Mouse (Mus musculus): ENCODE data around the gene Nrm.

Nrm gene

GRCm38 (mm10) chr17:35861198-35861857 lies at the start of gene Nrm:
Gene Nrm (plus strand): TSS chr17:35861318.
- peak; percentile 92 for DNase-seq (ENCODE audit: low spot score)

GRCm38 (mm10) chr17:35812307-35812706 lies 48.8 kb upstream of the Nrm start:
- no peak for DNase-seq (ENCODE audit: low spot score)

GRCm38 (mm10) chr17:35812736-35813135 lies 48.4 kb upstream of the Nrm start:
- DNase-seq (ENCODE audit: low spot score): no peak

- DNase-seq (ENCODE audit: low spot score): peak; percentile 89
Measured at GRCm38 (mm10) chr17:35813245-35813647, 47.9 kb upstream of the Nrm start.

- DNase-seq (ENCODE audit: low spot score): no peak
Measured at GRCm38 (mm10) chr17:35813653-35814052, 47.5 kb upstream of the Nrm start.

- DNase-seq (ENCODE audit: low spot score): no peak
Measured at GRCm38 (mm10) chr17:35814678-35815077, 46.4 kb upstream of the Nrm start.

GRCm38 (mm10) chr17:35815836-35816235 lies 45.3 kb upstream of the Nrm start:
- DNase-seq (ENCODE audit: low spot score): no peak

GRCm38 (mm10) chr17:35816686-35817085 lies 44.4 kb upstream of the Nrm start:
- DNase-seq (ENCODE audit: low spot score): no peak

- no peak for DNase-seq (ENCODE audit: low spot score)
Measured at GRCm38 (mm10) chr17:35817226-35817625, 43.9 kb upstream of the Nrm start.

GRCm38 (mm10) chr17:35820111-35820510 lies 41.0 kb upstream of the Nrm start:
- DNase-seq (ENCODE audit: low spot score): no peak

- peak; percentile 89 for DNase-seq (ENCODE audit: low spot score)
Measured at GRCm38 (mm10) chr17:35821439-35822430, 39.4 kb upstream of the Nrm start, which contains the start of gene Ier3. Gene Ier3 (plus strand): TSS chr17:35821684.

GRCm38 (mm10) chr17:35822564-35822963 lies 38.6 kb upstream of the Nrm start:
- no peak for DNase-seq (ENCODE audit: low spot score)

GRCm38 (mm10) chr17:35822964-35823937 lies 37.9 kb upstream of the Nrm start, which contains the start of gene Flot1:
Gene Flot1 (plus strand): TSS chr17:35823230.
- peak; percentile 93 for DNase-seq (ENCODE audit: low spot score)

GRCm38 (mm10) chr17:35824402-35824801 lies 36.7 kb upstream of the Nrm start:
- DNase-seq (ENCODE audit: low spot score): no peak

- no peak for DNase-seq (ENCODE audit: low spot score)
Measured at GRCm38 (mm10) chr17:35825109-35825850, 35.8 kb upstream of the Nrm start.

GRCm38 (mm10) chr17:35829737-35830136 lies 31.4 kb upstream of the Nrm start:
- DNase-seq (ENCODE audit: low spot score): peak; percentile 93

- no peak for DNase-seq (ENCODE audit: low spot score)
Measured at GRCm38 (mm10) chr17:35832400-35833238, 28.5 kb upstream of the Nrm start.

- no peak for DNase-seq (ENCODE audit: low spot score)
Measured at GRCm38 (mm10) chr17:35833239-35833751, 27.8 kb upstream of the Nrm start.

- DNase-seq (ENCODE audit: low spot score): no peak
Measured at GRCm38 (mm10) chr17:35833894-35834293, 27.2 kb upstream of the Nrm start.

Measured in testis, postnatal 10 days (tissue).